Mouse (Mus musculus) heart, adult 2 months (tissue): ENCODE data around the gene Ndfip2. TPM values are rescaled to one million over a fixed set of nuclear protein-coding genes. Genes with fewer than 3 reads are reported as not detected.
A peak's percentile ranks its signal among the peaks of the same experiment; 100 is the strongest.

Experiments
- DNase-seq, 2 experiments: peaks; one replicate each; pipeline ENCODE4 v3.0.0; 2021
- H3K27ac ChIP-seq: fragments of 200-600 bp; 2 replicates; pipeline ENCODE4 v1.8.1; 2022
- H3K27me3 ChIP-seq: fragments of 200-500 bp; 2 replicates; pipeline ENCODE4 v1.6.1; 2012; ENCODE audit warnings: mild to moderate bottlenecking, low read length, inconsistent platforms, mixed read lengths; ENCODE audit not compliant: control insufficient read depth, insufficient read depth
- H3K36me3 ChIP-seq: fragments of 200-500 bp; 2 replicates; pipeline ENCODE4 v1.6.1; 2012; ENCODE audit warnings: low read length, inconsistent platforms; ENCODE audit not compliant: control insufficient read depth, insufficient read depth
- H3K4me1 ChIP-seq: fragments of 200-500 bp; 2 replicates; pipeline ENCODE4 v1.6.1; 2011; ENCODE audit warnings: low read length; ENCODE audit not compliant: control insufficient read depth, insufficient read depth
- H3K4me3 ChIP-seq: fragments of 200-600 bp; 2 replicates; pipeline ENCODE4 v1.8.1; 2022
- H3K79me2 ChIP-seq: fragments of 200-500 bp; replicated peaks from 2 replicates; pipeline ENCODE4 v1.6.1; 2012; ENCODE audit warnings: mild to moderate bottlenecking, inconsistent platforms, low read length, moderate library complexity, mixed read lengths; ENCODE audit not compliant: control insufficient read depth, insufficient read depth
- H3K9ac ChIP-seq: fragments of 200-500 bp; 2 replicates; pipeline ENCODE4 v1.6.1; 2012; ENCODE audit warnings: low read depth, mild to moderate bottlenecking, control low read depth, inconsistent platforms, low read length, mixed read lengths
- CTCF ChIP-seq: fragments of 200-600 bp; IDR thresholded peaks from 2 replicates; pipeline ENCODE4 v1.8.1; 2022; ENCODE audit warnings: antibody characterized with exemption, mild to moderate bottlenecking, moderate library complexity
- EP300 ChIP-seq: fragments of 200-500 bp; IDR thresholded peaks from 2 replicates; pipeline ENCODE4 v1.6.1; 2011; ENCODE audit warnings: low read depth, low read length, control low read depth; ENCODE audit not compliant: insufficient read depth
- POLR2A ChIP-seq: fragments of 200-500 bp; IDR thresholded peaks from 2 replicates; pipeline ENCODE4 v1.6.1; 2011; ENCODE audit warnings: mild to moderate bottlenecking, low read depth, low read length, control low read depth; ENCODE audit not compliant: insufficient read depth
- WGBS: fragments of 180-500 bp; shearing (Covaris S2); methylation state at CpG from one replicate; pipeline ENCODE4 v1.1.7; 2018; 5-methylcytosine and 5-hydroxymethylcytosine counted together
- intact Hi-C: fragments of 180-260 bp; cut with DNase I; formaldehyde crosslinking; loops from one replicate; pipeline ENCODE4 v1.15.1; 2025
- polyA plus RNA-seq: library from polyadenylated mRNA; depleted of rRNA; stranded (reverse); fragments of >200 nt; gene quantifications from 2 replicates; pipeline ENCODE4 v1.2.3, GENCODE M21; 2012
- total RNA-seq, 2 experiments: library from RNA; stranded (reverse); gene quantifications; 2 replicates each; pipeline ENCODE4 v1.2.3; 2021

Gene Ndfip2
- total and polyA plus RNA-seq, 3 experiments: 15.6 to 19.3 (median 17.6) TPM

- DNase-seq: peak in 1 of 2 experiments; percentile 5
- no peaks in the 10 kb centered on the region for H3K79me2 ChIP-seq
These were observed 21.8 kb upstream of the Ndfip2 start for GRCm38 (mm10) chr14:105236596-105236995.

DNA sequence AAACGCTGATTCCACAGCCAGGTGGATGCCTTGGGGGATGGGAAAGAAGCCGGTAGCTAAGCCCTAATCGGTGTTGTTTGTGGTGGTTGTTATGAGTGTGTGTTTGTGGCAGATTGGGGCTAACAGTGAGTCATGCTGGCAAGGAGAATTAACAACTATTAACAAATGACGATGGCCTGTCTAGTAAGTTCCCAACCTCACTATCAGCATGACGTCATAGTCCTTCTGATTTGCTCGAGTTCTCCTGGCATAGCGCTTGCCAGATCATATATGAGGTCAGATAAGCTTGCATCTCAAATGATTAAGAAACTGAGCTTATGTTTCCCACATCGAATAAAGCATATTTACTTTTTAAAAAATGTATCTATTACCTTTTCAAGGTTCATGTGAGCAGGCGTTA, 20.6 kb upstream of the Ndfip2 start:
- Histone ChIP-seq H3K79me2 (no peaks in the 10 kb centered on the region), H3K9ac (no peak overlapping the region), H3K27ac (no peak overlapping the region), H3K27me3 (no peaks in the 10 kb centered on the region), H3K4me1 (no peaks in the 10 kb centered on the region), H3K4me3 (no peak overlapping the region), H3K36me3 (no peaks in the 10 kb centered on the region)
- intact Hi-C loops: no loop called here
- TF ChIP-seq POLR2A (no peak), EP300 (no peak), CTCF (no peak)
- 54% methylated on average over 9 of the region's 9 CpGs for WGBS
- no peak for DNase-seq

More at GRCm38 (mm10) chr14:105236596-105236995, 21.8 kb upstream of the Ndfip2 start:
- H3K27ac ChIP-seq: no peak overlapping the region
- no peak overlapping the region for H3K4me3 ChIP-seq
- 19% methylated on average over 4 of the region's 4 CpGs for WGBS
- no peaks in the 10 kb centered on the region for H3K36me3 ChIP-seq
- no peaks in the 10 kb centered on the region for H3K4me1 ChIP-seq
- H3K27me3 ChIP-seq: no peaks in the 10 kb centered on the region
- intact Hi-C loops: no loop called here
- no peak overlapping the region for H3K9ac ChIP-seq
- TF ChIP-seq CTCF (no peak), EP300 (no peak), POLR2A (no peak)

GRCm38 (mm10) chr14:105238450-105239038, 19.8 kb upstream of the Ndfip2 start:
- no peak overlapping the region for H3K4me3 ChIP-seq
- 79% methylated on average over 5 of the region's 5 CpGs for WGBS
- intact Hi-C loops: no loop called here

GRCm38 (mm10) chr14:105240120-105240519, 18.3 kb upstream of the Ndfip2 start:
- no peak overlapping the region for H3K9ac ChIP-seq
- no peaks in the 10 kb centered on the region for H3K36me3 ChIP-seq
- 74% methylated on average over 10 of the region's 10 CpGs for WGBS
- no peak for TF ChIP-seq CTCF
- no peak for TF ChIP-seq EP300
- TF ChIP-seq POLR2A: no peak
- H3K79me2 ChIP-seq: no peaks in the 10 kb centered on the region
- no peak for DNase-seq
- H3K4me1 ChIP-seq: no peaks in the 10 kb centered on the region
- intact Hi-C loops: no loop called here
- H3K4me3 ChIP-seq: no peak overlapping the region
- no peak overlapping the region for H3K27ac ChIP-seq
- no peaks in the 10 kb centered on the region for H3K27me3 ChIP-seq

More at GRCm38 (mm10) chr14:105238450-105239038, 19.8 kb upstream of the Ndfip2 start:
- Histone ChIP-seq H3K27ac (no peak overlapping the region), H3K9ac (no peak overlapping the region), H3K27me3 (no peaks in the 10 kb centered on the region), H3K4me1 (no peaks in the 10 kb centered on the region), H3K36me3 (no peaks in the 10 kb centered on the region), H3K79me2 (no peaks in the 10 kb centered on the region)
- TF ChIP-seq CTCF (no peak), EP300 (no peak), POLR2A (no peak)
- no peak for DNase-seq

DNA sequence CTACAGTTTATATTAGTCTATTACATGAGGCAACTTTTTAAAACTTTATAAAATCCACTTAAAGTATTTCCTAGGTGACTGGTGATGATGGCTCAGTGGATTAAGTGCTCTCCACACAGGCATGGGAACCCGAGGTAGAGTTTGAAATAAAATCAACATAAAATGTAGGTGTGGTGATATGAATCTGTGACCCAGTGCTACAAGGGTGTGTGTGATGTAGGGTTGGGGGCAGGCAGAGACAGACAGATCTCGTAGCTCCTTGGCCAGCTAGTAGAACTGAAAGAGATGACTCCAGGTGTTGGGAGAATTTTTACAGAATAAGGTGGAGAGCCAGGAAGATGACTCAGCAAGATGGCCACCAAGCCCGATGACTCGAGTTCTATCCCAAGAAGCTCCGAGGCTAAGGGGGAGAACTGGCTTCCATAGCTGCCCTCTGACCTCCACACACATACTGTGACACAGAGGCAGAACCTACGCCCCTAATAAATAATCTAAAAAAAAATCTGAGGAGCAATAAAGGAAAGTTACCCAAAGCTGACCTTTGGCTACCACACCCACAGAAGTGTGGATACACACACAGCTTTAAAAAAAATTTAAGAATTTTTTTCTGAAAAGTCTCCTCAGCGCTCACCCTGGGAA, 14.4 kb upstream of the Ndfip2 start:
- intact Hi-C loops: no loop called here
- Histone ChIP-seq H3K9ac (no peak overlapping the region), H3K27ac (no peak overlapping the region), H3K79me2 (no peaks in the 10 kb centered on the region), H3K4me3 (no peak overlapping the region), H3K4me1 (no peaks in the 10 kb centered on the region), H3K36me3 (no peaks in the 10 kb centered on the region), H3K27me3 (no peaks in the 10 kb centered on the region)
- WGBS: 77% methylated on average over 7 of the region's 7 CpGs
- DNase-seq: no peak
- TF ChIP-seq CTCF: no peak
- TF ChIP-seq EP300: no peak
- TF ChIP-seq POLR2A: no peak

GRCm38 (mm10) chr14:105251038-105251437, 7.3 kb upstream of the Ndfip2 start:
- TF ChIP-seq EP300: no peak
- no peak overlapping the region for H3K4me3 ChIP-seq

More at GRCm38 (mm10) chr14:105251038-105251437, 7.3 kb upstream of the Ndfip2 start:
- Histone ChIP-seq H3K27ac (no peak overlapping the region), H3K79me2 (no peaks in the 10 kb centered on the region), H3K27me3 (no peaks in the 10 kb centered on the region), H3K9ac (no peak overlapping the region), H3K4me1 (no peaks in the 10 kb centered on the region), H3K36me3 (no peaks in the 10 kb centered on the region)
- no peak for DNase-seq
- intact Hi-C loops: no loop called here
